Mouse (Mus musculus) kidney, postnatal 36 days (tissue): ENCODE data around the gene Spef1.
A peak's percentile ranks its signal among the peaks of the same experiment; 100 is the strongest.

Experiments
- DNase-seq, 2 experiments: peaks; one replicate each; pipeline ENCODE4 v3.0.0; 2021 to 2022; ENCODE audit warnings: mixed read lengths in 2 of 2

The Spef1 gene

DNA sequence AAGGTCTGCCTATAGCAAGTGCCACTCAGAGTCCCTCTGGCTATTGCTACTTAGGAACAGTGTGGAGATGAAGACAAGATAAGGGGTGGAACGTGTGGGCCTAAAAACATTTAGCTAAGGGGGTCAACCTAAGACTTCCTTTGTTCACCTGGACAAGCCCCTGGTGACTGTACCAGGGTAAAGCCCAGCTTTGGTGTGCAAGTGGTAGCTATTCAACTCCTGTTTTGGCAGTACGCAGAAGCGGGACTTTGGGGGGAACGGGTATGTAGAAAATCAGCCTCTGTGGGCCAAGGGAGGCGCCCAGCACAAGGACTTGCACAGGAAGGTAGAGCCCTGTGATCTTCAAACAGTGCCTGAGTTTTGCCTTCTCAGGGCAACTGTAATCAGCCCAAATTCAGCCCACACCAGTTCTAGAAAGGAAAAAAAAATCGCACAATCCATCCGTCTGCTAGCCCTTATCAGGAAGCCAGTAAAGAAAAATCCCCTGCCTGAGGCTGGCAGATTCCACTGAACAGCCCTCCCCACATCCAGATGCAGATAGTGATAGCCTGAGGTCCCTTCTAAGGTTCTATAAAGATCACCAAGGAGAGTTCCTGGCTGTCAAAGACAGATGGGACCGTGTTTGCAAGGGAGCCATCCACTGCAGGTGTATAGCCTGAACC lies 18.6 kb upstream of the Spef1 start:
- DNase-seq: no peak

DNA sequence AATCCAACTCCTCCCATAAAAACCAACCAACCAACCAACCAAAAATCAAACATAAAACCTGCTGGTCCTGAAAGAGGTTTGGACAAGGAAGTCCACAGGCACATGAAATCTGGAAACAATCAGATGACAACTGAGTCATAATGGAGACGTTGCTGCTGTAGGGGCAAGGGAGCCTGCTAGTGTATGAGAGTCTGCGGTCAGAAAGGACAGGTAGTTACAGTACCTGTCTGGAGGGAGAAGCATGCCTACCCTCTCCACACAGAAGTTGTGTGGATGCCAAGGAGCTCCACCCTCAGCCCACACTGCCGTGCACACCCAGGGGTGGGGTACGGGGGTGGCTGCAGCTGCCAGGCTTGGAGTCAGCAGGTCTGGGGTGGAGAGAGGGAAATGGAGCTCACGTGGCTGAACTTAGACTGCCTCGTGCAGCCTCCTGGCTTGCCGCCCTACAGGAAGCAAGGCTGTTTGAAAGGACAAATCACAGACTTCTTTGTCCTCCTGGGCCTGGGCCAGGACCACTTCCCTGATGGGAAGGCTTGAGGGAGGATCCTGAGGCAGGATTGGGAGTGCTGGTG lies 17.4 kb upstream of the Spef1 start:
- DNase-seq: peak; percentile 96 to 98

DNA sequence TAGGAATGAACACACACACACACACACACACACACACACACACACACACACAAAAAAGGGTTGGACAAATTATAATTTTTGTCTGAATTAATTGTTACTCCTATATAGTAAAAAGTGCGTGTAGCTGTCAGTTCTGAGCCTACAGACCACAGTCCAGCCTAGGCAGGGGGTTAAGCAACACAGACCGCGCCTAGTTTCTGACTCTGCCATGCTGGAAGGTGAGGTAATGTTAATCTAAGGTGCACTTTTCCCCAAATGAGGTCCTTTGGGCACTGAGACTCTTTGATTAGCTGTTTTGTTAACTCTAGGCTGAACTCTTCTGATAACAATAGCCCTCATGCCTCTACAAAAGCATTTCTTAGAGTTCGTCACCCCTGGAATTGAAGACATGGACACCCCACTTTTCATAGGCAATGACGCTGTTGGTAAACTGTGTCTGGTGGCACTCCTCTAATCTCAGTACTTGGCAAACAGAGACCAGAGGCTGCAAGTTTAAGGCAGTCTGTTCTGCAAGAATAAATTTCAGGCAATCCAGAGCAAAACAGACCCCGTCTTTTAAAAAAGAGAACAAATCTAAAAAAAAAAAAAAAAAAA lies 16.8 kb upstream of the Spef1 start:
- no peak for DNase-seq

DNA sequence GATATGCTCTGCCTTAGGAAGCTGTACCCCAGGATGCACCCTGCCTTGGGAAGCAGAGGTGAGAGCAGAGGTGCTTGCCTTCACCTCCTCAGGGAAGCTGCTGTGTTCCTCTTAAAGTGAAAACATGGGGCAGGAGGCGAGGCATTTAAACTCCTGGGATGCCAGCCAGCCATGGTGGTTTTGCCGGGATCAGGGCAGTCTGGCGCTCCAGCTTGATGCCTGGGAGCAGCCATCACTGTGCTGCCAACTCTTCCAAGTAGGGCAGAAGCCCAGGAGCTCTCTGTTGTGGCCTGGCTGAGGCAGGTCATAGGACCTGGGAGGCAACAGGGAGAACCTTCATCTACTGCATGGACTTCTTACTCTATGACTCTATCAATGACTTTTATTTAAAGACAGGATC lies 14.2 kb upstream of the Spef1 start:
- DNase-seq: no peak

DNA sequence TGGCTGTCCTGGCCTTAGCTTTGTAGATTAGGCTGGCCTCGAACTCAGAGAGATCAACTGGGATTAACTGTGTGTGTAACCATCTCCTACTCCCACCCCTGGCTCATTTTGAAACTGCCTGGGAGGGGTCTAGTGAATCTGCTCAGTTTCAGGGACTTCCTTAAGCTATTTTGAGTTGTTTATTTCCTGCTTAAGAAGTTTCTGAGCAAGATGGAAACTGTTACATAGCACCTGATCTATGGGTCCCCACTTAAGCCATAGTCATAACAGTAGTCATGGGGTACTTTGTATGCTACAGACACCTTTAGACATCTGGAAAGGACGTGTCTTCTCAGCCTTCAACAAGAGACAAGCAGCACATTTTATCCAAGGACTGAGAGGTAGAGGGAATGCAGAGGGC lies 13.6 kb upstream of the Spef1 start:
- DNase-seq: no peak

DNA sequence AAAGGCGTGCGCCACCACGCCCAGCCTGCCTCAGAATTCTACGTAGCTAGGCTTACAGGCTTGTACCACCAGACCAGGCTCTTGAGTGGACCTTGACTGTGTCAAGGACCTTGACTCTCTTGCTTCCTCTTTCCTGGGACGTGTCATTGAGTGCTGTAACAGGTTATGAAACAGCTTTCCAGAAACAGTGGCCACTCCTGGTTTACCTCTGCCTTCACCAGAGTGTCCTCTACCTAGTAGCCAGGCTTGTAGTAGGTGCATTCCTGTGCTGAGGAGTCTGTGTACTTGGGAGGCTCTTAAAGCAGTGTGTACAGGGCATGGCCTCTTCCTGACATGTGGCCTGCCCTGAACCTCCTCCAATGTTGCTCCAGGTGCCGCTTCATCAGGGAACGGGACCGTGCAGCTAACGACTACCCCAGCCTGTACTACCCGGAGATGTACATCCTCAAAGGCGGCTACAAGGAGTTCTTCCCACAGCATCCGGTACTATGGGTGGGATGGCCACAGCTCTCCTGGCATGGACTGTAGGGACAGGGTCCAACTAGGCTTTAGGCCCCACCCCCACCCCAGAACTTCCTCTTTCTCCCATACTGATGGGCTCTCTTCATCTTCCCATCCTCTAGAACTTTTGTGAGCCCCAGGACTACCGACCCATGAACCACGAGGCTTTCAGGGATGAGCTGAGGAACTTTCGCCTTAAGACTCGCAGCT lies 9.7 kb upstream of the Spef1 start:
- DNase-seq: no peak

DNA sequence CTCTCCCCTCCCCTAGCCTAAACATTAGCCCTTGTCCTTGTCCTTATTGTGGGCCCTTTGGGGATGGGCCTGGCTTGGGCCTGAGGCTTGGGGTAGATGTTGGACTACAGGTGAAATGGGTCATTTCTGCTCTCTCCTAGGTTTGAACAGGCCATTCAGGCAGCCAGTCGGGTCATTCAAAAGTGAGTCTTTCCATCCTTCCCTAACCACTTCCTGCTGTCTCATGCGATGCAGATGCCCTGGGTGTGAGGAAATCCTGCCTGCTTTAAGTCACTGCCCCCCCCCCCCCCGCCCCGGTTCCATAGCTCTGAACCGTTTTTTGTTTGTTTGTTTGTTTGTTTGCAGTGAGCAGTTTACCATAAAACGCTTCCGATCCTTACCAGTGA lies 3.9 kb upstream of the Spef1 start:
- DNase-seq: no peak

DNA sequence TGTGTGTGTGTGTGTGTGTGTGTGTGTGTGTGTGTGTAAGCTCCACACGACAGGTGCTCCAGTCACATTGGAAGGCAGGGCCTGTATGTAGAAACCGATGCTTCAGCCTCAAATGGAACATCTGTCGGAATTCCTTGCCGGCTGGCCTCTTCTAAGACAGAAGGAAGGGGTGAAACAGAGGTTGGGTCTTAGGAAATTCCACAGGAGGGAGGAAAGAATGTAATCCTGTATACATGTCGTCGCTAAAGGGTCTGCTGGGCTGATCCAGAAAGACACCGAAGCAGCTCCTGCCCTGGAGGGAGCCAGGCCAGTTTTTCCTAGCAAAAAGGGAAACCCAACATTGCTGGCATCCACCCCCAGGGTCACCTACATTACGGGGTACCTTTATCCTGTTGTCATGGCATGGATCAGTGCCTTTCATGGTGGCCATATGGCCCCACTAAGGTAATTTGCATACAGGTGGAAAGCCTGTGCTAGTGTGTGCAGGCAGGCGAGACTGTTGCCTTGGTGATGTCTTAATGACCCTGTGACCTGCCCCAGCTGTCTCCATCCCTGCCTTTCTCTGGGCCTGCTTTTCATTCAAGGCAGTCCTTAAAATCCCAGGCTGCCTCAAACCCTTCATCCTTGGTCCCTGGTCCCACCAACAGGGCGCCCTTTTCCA lies 3.4 kb upstream of the Spef1 start:
- DNase-seq: peak; percentile 54 to 66

DNA sequence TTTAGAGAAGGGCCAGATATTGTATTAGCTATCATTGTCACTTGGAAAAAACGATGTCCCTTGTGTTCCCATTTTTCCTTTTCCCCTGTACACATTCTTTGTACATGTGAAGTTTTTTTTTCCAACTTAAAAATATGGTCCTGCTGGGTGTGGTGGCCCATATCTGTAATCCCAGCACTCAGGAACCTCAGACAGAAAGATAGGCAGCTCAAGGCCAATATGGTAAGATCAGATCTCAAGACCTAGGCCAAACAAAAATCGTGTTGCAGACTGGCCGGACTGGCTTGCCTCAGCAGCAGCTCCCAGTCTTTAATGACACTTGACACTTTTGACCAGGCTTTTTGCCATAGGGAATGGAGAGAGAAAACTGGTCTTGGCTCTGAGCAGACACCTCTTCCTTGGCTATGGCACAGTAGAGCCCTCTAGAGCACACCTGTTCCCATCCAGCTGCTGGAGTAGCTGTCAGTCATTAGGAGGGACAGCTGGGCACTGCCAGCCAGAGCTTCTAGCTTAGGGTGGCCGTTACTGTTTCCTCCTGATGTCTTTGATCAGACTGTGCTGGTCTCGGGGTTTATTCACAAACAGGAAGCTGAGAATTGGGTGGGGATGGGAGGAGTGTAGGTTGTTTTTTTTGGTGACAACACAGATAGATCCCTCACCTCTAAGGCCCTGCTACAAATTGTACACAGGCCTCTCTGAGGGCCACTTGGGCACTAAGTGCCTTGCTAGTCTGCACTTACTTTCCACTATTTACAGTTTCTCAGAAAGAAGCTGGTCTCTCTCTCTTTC lies 2.6 kb upstream of the Spef1 start:
- DNase-seq: no peak

DNA sequence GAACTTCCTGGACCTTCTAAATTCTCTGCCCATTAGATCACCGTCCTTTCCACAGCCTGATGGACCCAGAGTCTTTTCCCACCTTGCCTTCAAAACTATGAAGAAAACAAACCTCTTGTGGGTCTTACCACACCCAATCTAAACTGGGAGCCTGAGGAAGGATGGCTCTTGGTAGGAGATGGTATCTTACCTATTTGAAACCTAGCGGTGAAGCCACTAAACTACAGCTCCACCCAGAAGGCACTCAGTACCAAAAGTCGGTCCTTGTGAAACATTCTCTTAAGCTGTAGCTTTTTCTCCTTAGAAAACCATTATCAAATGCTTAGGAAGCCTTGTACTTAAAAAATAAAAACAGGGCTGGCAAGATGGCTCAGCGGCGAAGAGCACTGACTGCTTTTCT lies 1.2 kb upstream of the Spef1 start:
- DNase-seq: no peak

DNA sequence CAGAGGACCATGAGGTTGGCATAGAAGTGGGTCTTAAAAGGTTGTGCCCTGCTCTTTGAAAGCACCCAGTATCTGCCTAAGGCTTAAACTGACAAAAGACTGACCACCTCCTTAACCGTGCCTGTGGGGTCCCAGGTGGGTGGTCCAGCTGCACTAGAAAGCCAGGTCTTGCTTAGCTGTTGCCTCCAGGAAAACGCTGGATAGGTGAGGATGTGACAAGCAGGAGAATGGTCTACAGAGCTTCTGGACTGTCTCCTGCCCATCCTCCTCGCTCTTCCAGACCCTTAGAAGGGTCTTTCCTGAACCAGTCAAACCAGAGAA lies 480 bp upstream of the Spef1 start:
- DNase-seq: no peak

DNA sequence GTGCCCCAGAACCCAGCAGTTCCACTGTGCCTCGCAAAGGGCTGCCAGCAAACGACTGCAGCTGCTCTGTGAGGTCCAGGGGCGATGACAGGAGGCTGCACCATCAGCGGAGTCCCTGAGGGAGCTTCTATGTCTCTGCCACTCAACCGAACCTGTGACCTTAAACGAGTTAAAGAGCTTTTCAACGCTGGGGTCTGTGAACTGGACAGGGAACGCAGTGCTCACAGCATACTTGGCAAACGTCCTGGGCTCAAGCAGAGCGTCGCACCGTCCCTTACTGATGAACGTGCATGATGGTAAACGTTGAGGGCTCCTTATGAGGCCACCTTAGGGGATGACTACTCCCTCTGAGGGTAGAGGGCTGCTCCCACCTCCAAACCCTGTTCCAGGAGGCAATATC lies 739 bp downstream of the Spef1 start:
- peak in 1 of 2 experiments; percentile 38 for DNase-seq

DNA sequence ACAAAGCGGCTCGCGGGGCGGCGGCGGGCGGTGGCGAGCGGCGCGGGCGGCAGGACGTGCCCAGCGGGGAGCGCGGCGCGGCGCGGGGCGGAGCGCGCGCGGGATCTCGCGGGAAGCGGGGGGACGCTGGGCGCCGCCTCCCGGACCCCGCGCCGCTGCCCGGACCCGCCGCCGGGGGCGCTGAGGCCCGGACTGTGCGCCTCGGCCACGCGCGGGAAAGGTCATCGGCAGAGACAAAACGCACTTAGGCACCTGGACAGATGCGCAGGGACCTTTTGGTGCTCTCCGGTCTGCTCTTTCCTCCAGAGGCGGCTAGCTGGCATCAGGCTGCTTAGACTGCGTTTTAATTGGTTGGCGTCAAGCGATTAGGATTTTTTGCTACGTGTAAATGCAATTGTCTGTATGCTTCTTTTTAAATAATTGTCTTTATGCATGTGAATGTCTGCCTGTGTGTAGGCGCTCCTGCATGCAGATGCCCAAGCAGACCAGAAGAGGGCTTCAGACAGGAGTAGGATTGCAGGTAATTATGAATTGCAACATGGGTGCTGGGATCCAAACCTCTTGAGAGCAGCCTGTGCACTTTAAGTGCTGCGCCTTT lies 7.0 kb downstream of the Spef1 start, which contains the start of gene Cenpb:
Gene Cenpb, minus strand, starts transcription at position 78 of the 598 bp plus-strand sequence.
- peak; percentile 86 to 95 for DNase-seq

DNA sequence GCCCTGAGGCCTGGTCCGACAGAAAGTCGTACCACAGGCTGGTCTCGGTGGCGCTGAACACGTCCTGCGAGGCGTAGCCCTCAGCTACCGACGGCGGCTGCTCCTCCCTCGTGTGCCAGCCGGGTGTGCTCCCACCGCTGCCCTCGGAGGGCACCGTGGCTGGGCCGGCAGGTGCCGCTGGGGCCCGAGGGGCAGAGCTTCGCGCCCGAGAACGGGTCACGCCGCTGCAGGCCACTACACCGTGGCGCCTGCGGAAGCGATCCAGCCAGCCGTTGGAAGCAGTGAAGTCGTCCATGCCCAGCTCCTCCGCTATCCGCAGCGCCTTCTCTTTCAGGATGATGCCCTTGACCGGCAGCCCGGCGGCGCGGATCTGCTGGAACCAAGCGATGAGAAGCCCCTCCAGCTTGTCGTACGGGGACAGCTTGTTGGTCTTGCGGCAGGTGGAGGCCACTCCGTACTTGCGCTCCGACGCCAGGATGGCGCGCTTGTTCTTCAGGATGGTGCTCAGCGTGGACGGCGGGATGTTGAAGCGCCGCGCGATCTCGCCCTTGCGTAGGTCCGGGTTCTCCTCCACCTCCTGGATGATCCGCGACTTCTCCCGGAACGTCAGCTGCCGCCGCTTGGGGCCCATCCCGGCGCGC lies 7.7 kb downstream of the Spef1 start:
- DNase-seq: peak; percentile 58 to 75

DNA sequence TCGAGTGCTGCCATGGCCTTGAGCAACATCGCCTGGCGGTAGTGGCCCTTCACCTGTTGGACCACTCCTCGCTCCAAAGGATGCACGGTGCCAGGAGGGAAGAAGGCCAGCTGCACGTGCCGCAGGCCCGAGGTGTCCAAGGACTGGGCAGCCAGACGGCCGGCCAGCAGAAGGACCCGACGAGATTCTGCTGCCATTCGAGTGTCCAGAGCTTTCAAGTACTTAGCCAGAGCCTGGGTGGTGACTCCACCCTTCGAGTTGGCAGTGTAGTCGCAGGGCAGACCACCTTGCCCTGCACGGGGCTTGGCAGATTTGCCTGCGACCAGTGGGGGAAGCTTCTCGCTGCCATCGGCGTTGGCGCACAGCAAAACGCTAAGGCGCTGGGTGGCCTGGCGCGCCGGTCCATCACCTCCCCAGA lies 8.2 kb downstream of the Spef1 start:
- peak; percentile 33 to 57 for DNase-seq

DNA sequence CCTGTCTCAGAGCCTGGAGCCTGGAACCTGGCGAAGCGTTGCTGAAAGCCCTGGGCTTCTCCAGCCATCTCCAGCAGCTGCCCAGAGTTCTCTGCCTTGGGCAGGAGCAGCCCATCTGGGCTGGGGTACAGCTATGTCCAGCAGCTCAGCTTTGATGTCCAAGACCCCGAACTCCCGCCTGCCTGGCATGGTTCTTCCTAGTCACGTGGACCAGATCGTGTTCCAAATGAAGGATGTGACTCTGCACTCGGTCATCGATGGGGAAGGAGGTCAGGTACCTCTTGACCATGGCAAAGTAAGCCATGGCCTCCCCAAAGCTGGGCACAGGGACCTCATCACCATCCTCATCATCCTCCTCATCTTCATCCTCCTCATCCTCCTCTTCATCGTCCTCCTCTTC lies 9.2 kb downstream of the Spef1 start:
- peak; percentile 29 to 49 for DNase-seq

DNA sequence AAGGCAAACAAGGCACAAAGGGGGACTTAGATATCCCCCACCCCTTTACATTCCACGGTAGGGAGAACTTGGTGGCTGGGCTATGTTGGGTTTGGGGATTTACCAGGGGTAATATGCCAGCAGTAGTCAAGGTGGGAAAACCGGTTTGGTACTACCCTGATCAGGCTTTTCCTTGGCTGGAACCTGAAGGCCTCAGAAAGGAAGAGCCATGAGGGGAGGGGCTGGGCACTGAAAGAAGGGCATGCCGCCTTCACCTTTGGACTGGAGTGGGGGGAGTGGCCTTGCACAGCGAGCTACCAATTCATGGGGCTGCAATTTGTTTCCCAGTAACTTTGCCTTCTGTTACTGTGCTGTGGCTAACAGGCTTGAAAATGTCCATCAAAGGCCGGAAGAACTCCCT lies 10.6 kb downstream of the Spef1 start:
- DNase-seq: peak; percentile 86 to 92

DNA sequence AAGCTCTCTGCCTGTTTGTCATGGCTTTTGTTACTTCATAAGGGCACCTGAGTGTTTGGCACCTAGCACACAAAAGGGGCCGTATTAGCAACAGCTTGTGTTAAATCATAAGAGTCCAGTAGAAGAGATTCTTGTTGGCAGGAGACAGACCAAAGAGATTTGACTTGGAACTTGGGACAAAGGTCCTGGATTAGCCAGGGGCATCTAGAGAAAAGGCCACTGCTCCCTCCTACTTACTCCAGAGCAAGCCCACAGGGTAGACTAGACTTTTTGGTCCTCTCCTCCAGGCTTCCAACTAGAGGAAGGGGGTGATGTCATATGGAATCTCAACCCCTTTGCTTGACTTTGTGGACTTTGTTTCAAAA lies 11.2 kb downstream of the Spef1 start:
- DNase-seq: peak; percentile 47 to 59

DNA sequence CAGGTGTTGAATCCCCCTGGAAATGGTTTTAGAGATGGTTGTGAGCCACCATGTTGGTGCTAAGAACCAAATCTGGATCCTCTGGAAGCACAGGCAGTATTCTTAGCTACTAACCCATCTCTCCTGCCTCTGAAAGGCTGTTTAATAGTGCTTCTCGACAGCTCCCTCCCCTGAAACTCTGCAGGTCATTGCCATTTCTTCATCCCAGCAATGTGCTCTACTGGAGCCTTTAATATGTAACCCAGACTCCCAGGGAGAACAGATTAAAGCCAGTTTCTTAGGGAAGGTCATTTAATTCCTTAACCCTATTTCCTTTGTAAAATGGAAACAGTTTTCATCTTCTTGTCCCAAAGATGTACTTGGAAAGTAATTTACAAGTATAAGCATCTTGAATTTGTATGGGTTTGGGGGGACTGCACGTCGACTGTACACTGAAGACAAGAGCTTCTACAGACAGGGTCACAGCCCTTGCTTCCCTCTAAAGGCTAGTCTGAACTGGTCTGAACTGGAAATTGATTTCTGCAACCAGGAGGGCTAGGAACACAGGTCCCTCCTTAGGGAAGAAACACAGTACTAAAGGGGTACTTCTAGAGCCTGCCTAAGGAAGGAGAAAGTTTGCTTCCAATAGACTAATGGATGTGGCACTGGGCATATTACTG lies 11.7 kb downstream of the Spef1 start:
- DNase-seq: peak; percentile 33 to 53

DNA sequence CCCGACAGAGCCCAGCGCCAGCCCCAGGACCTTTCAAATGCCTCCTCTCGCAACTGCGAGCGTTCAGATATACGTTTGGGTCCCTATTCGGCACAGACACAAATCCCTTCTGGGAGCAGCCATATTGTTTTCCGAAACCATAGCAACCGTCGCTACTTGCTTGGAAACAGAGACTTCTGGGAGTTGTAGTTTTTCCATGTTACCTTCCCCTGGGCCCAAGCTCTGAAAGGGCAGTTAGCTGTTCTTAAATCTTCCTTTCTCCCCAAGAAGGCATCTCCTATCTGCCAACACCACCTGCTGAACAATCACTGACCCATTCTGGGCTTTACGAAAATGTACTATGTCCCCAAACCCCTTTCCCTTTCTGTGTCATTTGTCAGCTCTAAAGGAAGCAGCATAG lies 12.4 kb downstream of the Spef1 start:
- DNase-seq: peak; percentile 75 to 90

DNA sequence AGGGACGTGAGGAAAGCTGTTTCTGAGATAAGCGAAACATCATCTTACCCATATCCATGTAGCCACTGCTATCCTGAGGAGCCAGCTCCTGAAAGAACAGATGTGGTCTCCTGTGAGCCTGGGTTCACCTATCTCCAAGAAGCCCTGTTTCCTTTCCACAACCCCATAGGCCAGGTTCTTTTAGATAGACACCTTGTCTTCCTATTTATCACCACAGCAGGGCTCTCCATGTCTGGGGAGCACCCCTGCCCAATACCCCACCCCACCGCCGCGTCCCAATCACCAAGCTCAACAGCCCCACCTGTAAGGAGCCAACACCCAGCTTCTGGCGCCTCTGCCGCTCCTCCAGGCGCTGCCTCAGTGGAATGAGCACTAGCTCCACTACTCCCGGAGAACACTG lies 14.8 kb downstream of the Spef1 start:
- DNase-seq: no peak
